Mouse (Mus musculus) embryonic facial prominence, embryonic 10.5 days (tissue): ENCODE data around the gene Sprr2e. TPM values are rescaled to one million over a fixed set of nuclear protein-coding genes. Genes with fewer than 3 reads are reported as not detected.

ENCODE experiments used
- DNase-seq: peaks from one replicate; pipeline ENCODE4 v3.0.0-alpha.2; 2017; ENCODE audit warnings: low spot score
- H3K27ac ChIP-seq: fragments of 300-500 bp; sonication (generic); replicated peaks from 2 replicates; pipeline ENCODE4 v1.5.1; 2016; ENCODE audit warnings: mild to moderate bottlenecking
- H3K27me3 ChIP-seq: fragments of 300-500 bp; sonication (generic); replicated peaks from 2 replicates; pipeline ENCODE4 v1.6.1; 2016; ENCODE audit warnings: low read depth, mild to moderate bottlenecking; ENCODE audit not compliant: poor library complexity, severe bottlenecking
- H3K36me3 ChIP-seq: fragments of 300-500 bp; sonication (generic); replicated peaks from 2 replicates; pipeline ENCODE4 v1.6.1; 2016; ENCODE audit warnings: mild to moderate bottlenecking, moderate library complexity
- H3K4me1 ChIP-seq: fragments of 300-500 bp; sonication (generic); 2 replicates; pipeline ENCODE4 v1.6.1; 2016
- H3K4me3 ChIP-seq: fragments of 300-500 bp; sonication (generic); 2 replicates; pipeline ENCODE4 v1.5.1; 2016; ENCODE audit warnings: mild to moderate bottlenecking, moderate library complexity
- H3K9me3 ChIP-seq: fragments of 300-500 bp; sonication (generic); 2 replicates; pipeline ENCODE4 v1.6.1; 2016; ENCODE audit warnings: mild to moderate bottlenecking
- WGBS: fragments of 180-500 bp; shearing (Covaris S2); methylation state at CpG from one replicate; pipeline ENCODE4 v1.1.7; 2016; 5-methylcytosine and 5-hydroxymethylcytosine counted together
- polyA plus RNA-seq: library from polyadenylated mRNA; unstranded; fragments of >200 nt; fragmentation: Nextera tagmentation; extraction: Ambion mirVana; gene quantifications from 2 replicates; pipeline ENCODE4 v1.2.1, GENCODE M21; 2016

The Sprr2e gene
- not detected in 2 replicates for polyA plus RNA-seq

- no peaks in the 10 kb centered on the region for H3K4me1 ChIP-seq
- no peaks in the 10 kb centered on the region for H3K9me3 ChIP-seq
- H3K27me3 ChIP-seq, result no peaks in the 10 kb centered on the region
- H3K36me3 ChIP-seq, result no peaks in the 10 kb centered on the region
- 89% methylated on average over 2 of the region's 2 CpGs for WGBS
- H3K27ac ChIP-seq, result no peak within 1 kb of the TSS
- H3K4me3 ChIP-seq, result no peak within 1 kb of the TSS
- DNase-seq, result no peak
Measured at GRCm38 (mm10) chr3:92351843-92352242, at the start of gene Sprr2e. Sprr2e (plus strand) TSS chr3:92352143.

GRCm38 (mm10) chr3:92307406-92307805 is 44.5 kb upstream of the Sprr2e start:
- WGBS, result 94% methylated on average over 1 of the region's 1 CpGs
- DNase-seq, result no peak
- H3K4me1 ChIP-seq, result no peaks in the 10 kb centered on the region

GRCm38 (mm10) chr3:92316320-92316719 is 35.6 kb upstream of the Sprr2e start, which contains the start of gene Sprr2b:
Sprr2b (plus strand) TSS chr3:92316620.
- Histone ChIP-seq H3K4me3 (no peak within 1 kb of the TSS), H3K36me3 (no peaks in the 10 kb centered on the region), H3K27me3 (no peaks in the 10 kb centered on the region), H3K27ac (no peak within 1 kb of the TSS), H3K4me1 (no peaks in the 10 kb centered on the region), H3K9me3 (no peaks in the 10 kb centered on the region)
- no peak for DNase-seq
- WGBS, result 75% methylated on average over 2 of the region's 2 CpGs

More at GRCm38 (mm10) chr3:92307406-92307805, 44.5 kb upstream of the Sprr2e start:
- Histone ChIP-seq H3K9me3 (no peaks in the 10 kb centered on the region), H3K36me3 (no peaks in the 10 kb centered on the region), H3K27ac (no peak overlapping the region), H3K27me3 (no peaks in the 10 kb centered on the region), H3K4me3 (no peak overlapping the region)

DNA sequence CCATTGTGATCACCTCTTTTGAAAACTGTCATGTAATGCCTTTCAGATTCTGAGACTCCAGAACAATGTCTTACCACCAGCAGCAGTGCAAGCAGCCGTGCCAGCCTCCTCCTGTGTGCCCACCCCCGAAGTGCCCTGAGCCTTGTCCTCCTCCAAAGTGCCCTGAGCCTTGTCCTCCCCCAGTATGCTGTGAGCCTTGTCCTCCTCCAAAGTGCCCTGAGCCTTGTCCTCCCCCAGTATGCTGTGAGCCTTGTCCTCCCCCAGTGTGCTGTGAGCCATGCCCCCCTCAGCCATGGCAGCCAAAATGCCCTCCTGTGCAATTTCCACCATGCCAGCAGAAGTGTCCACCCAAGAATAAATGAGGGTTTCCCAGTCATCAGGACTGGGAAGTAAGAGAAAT is 34.6 kb upstream of the Sprr2e start:
- Histone ChIP-seq H3K27me3 (no peaks in the 10 kb centered on the region), H3K9me3 (no peaks in the 10 kb centered on the region), H3K4me3 (no peak overlapping the region), H3K36me3 (no peaks in the 10 kb centered on the region), H3K27ac (no peak overlapping the region), H3K4me1 (no peaks in the 10 kb centered on the region)
- 80% methylated on average over 2 of the region's 2 CpGs for WGBS
- no peak for DNase-seq

GRCm38 (mm10) chr3:92336278-92336677 is 15.7 kb upstream of the Sprr2e start:
- no peaks in the 10 kb centered on the region for H3K27me3 ChIP-seq
- no peak overlapping the region for H3K27ac ChIP-seq
- H3K36me3 ChIP-seq, result no peaks in the 10 kb centered on the region
- no peaks in the 10 kb centered on the region for H3K9me3 ChIP-seq
- no peak overlapping the region for H3K4me3 ChIP-seq
- WGBS, result 84% methylated on average over 1 of the region's 1 CpGs
- H3K4me1 ChIP-seq, result no peaks in the 10 kb centered on the region
- DNase-seq, result no peak

- H3K36me3 ChIP-seq, result no peaks in the 10 kb centered on the region
- DNase-seq, result no peak
- H3K27ac ChIP-seq, result no peak within 1 kb of the TSS
- 90% methylated on average over 5 of the region's 5 CpGs for WGBS
- H3K4me3 ChIP-seq, result no peak within 1 kb of the TSS
- no peaks in the 10 kb centered on the region for H3K9me3 ChIP-seq
- H3K27me3 ChIP-seq, result no peaks in the 10 kb centered on the region
- no peaks in the 10 kb centered on the region for H3K4me1 ChIP-seq
Measured at GRCm38 (mm10) chr3:92338840-92339239, 13.1 kb upstream of the Sprr2e start, which contains the start of gene Sprr2d. Sprr2d (plus strand) TSS chr3:92339140.

- H3K4me3 ChIP-seq, result no peak overlapping the region
- no peaks in the 10 kb centered on the region; the same call in 1 of the 2 replicates for H3K9me3 ChIP-seq
- no peaks in the 10 kb centered on the region for H3K27me3 ChIP-seq
- H3K36me3 ChIP-seq, result no peaks in the 10 kb centered on the region
- DNase-seq, result no peak
- no peak overlapping the region for H3K27ac ChIP-seq
- H3K4me1 ChIP-seq, result no peaks in the 10 kb centered on the region
Measured at GRCm38 (mm10) chr3:92361619-92362018, 9.7 kb downstream of the Sprr2e start.

GRCm38 (mm10) chr3:92364887-92365286 is 12.9 kb downstream of the Sprr2e start, which contains the start of gene Sprr2f:
Sprr2f (plus strand) TSS chr3:92365187.
- no peak within 1 kb of the TSS for H3K4me3 ChIP-seq
- no peak within 1 kb of the TSS for H3K27ac ChIP-seq
- H3K36me3 ChIP-seq, result no peaks in the 10 kb centered on the region
- no peak for DNase-seq
- no peaks in the 10 kb centered on the region for H3K27me3 ChIP-seq
- H3K9me3 ChIP-seq, result no peaks in the 10 kb centered on the region
- WGBS, result 72% methylated on average over 3 of the region's 3 CpGs
- H3K4me1 ChIP-seq, result no peaks in the 10 kb centered on the region

- 74% methylated on average over 2 of the region's 2 CpGs for WGBS
Measured at GRCm38 (mm10) chr3:92373613-92374012, 21.7 kb downstream of the Sprr2e start.

DNA sequence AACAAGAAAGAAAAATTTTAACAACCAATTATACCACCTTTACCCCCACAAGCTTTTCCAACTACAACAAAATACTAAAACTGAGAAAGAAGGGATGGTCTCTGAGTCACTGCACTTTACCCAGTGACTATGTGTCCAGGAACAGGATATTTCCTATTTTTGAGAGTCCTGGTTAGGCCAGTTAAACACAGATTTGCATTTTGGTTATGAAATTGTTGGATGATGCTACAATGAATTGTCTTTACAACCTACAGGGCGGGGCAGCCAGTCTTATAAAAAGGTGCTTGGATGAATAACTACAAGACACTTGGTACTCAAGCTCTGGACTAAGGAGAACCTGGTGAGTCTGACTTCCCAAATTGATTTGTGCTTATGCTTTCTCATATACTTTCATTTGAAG is 33.4 kb downstream of the Sprr2e start, which contains the start of gene Sprr2h:
Gene Sprr2h (plus strand): TSS at position 301 of the 400 bp plus-strand sequence.
- no peaks in the 10 kb centered on the region for H3K27me3 ChIP-seq
- WGBS, result 86% methylated on average over 1 of the region's 1 CpGs
- H3K36me3 ChIP-seq, result no peaks in the 10 kb centered on the region
- DNase-seq, result no peak
- H3K4me1 ChIP-seq, result no peaks in the 10 kb centered on the region
- no peaks in the 10 kb centered on the region for H3K9me3 ChIP-seq
- no peak within 1 kb of the TSS for H3K4me3 ChIP-seq
- no peak within 1 kb of the TSS for H3K27ac ChIP-seq

More at GRCm38 (mm10) chr3:92373613-92374012, 21.7 kb downstream of the Sprr2e start:
- DNase-seq, result no peak
- H3K4me1 ChIP-seq, result no peaks in the 10 kb centered on the region
- no peaks in the 10 kb centered on the region for H3K36me3 ChIP-seq
- no peaks in the 10 kb centered on the region for H3K9me3 ChIP-seq
- H3K27me3 ChIP-seq, result no peaks in the 10 kb centered on the region
- H3K4me3 ChIP-seq, result no peak overlapping the region
- H3K27ac ChIP-seq, result no peak overlapping the region

GRCm38 (mm10) chr3:92394301-92394700 is 42.4 kb downstream of the Sprr2e start:
- no peak for DNase-seq
- Histone ChIP-seq H3K9me3 (no peaks in the 10 kb centered on the region), H3K4me1 (no peaks in the 10 kb centered on the region), H3K4me3 (no peak overlapping the region), H3K36me3 (no peaks in the 10 kb centered on the region), H3K27ac (no peak overlapping the region), H3K27me3 (no peaks in the 10 kb centered on the region)
- 60% methylated on average over 1 of the region's 1 CpGs for WGBS
